ENCODE assay signal across 20 mouse cellular contexts in genomic region chr9:111188731-111189130, GRCm38 (mm10).
DNase-seq lines count a peak whose midpoint lies in the region; ATAC-seq and TF ChIP-seq lines count a peak whose summit lies in the region.
"Had no signal": no experiment of that assay in that cellular context is flagged by ENCODE, and none has a peak within 500 bp of the region (broad histone marks: within the 10 kb centered on the region; RNA-seq: fewer than 3 reads in every experiment).

No protein-coding gene starts in this region.

- no peak for TF ChIP-seq CTCF in heart, adult 2 months (IDR thresholded peaks at IDR 0.05)

- no peak for DNase-seq in heart, adult 2 months
- DNase-seq in heart, postnatal 14 days: no peak
- DNase-seq in lung, postnatal 10 days: peak; percentile 51
- DNase-seq in lung, postnatal 25 days (ENCODE audit: low spot score): no peak
- DNase-seq in MN1 (ENCODE audit: low spot score): no peak
- DNase-seq: B cell, adult 2 months; cerebellum, adult 2 months; cerebellum, postnatal 25 days; gastrocnemius, postnatal 36 days; liver, embryonic 13.5 days had no signal

- no peak for TF ChIP-seq EP300 in heart, adult 2 months (IDR thresholded peaks at IDR 0.05; ENCODE audit: insufficient read depth, low read depth, low read length)

- H3K4me3 ChIP-seq in heart, adult 2 months: no peak overlapping the region
- H3K4me3 ChIP-seq in kidney, embryonic 16.5 days (ENCODE audit: low read length): no peak overlapping the region
- H3K4me3 ChIP-seq in kidney, embryonic 15.5 days (replicated peaks): no peak overlapping the region
- H3K4me3 ChIP-seq: embryonic facial prominence, embryonic 12.5 days; hindbrain, embryonic 12.5 days; left cerebral cortex, adult 2 months; liver, embryonic 13.5 days; lung, embryonic 15.5 days had no signal

- no peak for ATAC-seq in kidney, embryonic 16.5 days (ENCODE audit: low FRiP score, low TSS enrichment)
- no peak for ATAC-seq in kidney, embryonic 15.5 days (replicated peaks; ENCODE audit: low FRiP score)
- ATAC-seq: intestine, postnatal 0 days had no signal

- intact Hi-C loops in heart, adult 2 months (cut with DNase I): no loop called here
- intact Hi-C loops in heart, postnatal 14 days (cut with DNase I): no loop called here

- no peaks in the 10 kb centered on the region for H3K9me3 ChIP-seq in kidney, embryonic 16.5 days (ENCODE audit: low read length)
- H3K9me3 ChIP-seq in kidney, embryonic 15.5 days (replicated peaks): no peaks in the 10 kb centered on the region
- H3K9me3 ChIP-seq: embryonic facial prominence, embryonic 12.5 days; G1E; hindbrain, embryonic 12.5 days; liver, embryonic 13.5 days; lung, embryonic 15.5 days had no signal

- 45% methylated on average over 7 of the region's 7 CpGs for WGBS in heart, adult 2 months
- WGBS in kidney, embryonic 16.5 days: 65% methylated on average over 7 of the region's 7 CpGs
- 69% methylated on average over 7 of the region's 7 CpGs for WGBS in kidney, embryonic 15.5 days

- H3K4me2 ChIP-seq in kidney, embryonic 16.5 days (replicated peaks; ENCODE audit: low read depth, low read length): no peak overlapping the region
- no peak overlapping the region for H3K4me2 ChIP-seq in kidney, embryonic 15.5 days
- H3K4me2 ChIP-seq: embryonic facial prominence, embryonic 12.5 days; hindbrain, embryonic 12.5 days; liver, embryonic 13.5 days; lung, embryonic 15.5 days; midbrain, embryonic 11.5 days had no signal

- H3K9ac ChIP-seq in heart, adult 2 months (ENCODE audit: low read depth, low read length): no peak overlapping the region
- H3K9ac ChIP-seq in kidney, embryonic 16.5 days (replicated peaks; ENCODE audit: low read length): no peak overlapping the region
- no peak overlapping the region for H3K9ac ChIP-seq in kidney, embryonic 15.5 days
- H3K9ac ChIP-seq: embryonic facial prominence, embryonic 12.5 days; hindbrain, embryonic 12.5 days; liver, embryonic 13.5 days; lung, embryonic 15.5 days had no signal

- no peaks in the 10 kb centered on the region for H3K27me3 ChIP-seq in heart, adult 2 months (ENCODE audit: control insufficient read depth, insufficient read depth, low read length)
- H3K27me3 ChIP-seq in kidney, embryonic 16.5 days (ENCODE audit: insufficient read depth, low read length): no peaks in the 10 kb centered on the region
- H3K27me3 ChIP-seq in kidney, embryonic 15.5 days: no peaks in the 10 kb centered on the region
- H3K27me3 ChIP-seq: CH12.LX; embryonic facial prominence, embryonic 12.5 days; hindbrain, embryonic 12.5 days; liver, embryonic 13.5 days; lung, embryonic 15.5 days had no signal

- H3K4me1 ChIP-seq in heart, adult 2 months (ENCODE audit: control insufficient read depth, insufficient read depth, low read length): no peaks in the 10 kb centered on the region
- H3K4me1 ChIP-seq in kidney, embryonic 16.5 days (ENCODE audit: insufficient read depth, low read length): no peaks in the 10 kb centered on the region
- no peaks in the 10 kb centered on the region for H3K4me1 ChIP-seq in kidney, embryonic 15.5 days
- H3K4me1 ChIP-seq: embryonic facial prominence, embryonic 12.5 days; liver, embryonic 13.5 days; lung, embryonic 15.5 days had no signal

- peak overlapping the region; percentile 21; the same call in 1 of the 2 replicates for H3K27ac ChIP-seq in heart, adult 2 months
- peak overlapping the region; percentile 15; the same call in 1 of the 2 replicates for H3K27ac ChIP-seq in kidney, embryonic 16.5 days (ENCODE audit: low read length)
- no peak overlapping the region for H3K27ac ChIP-seq in kidney, embryonic 15.5 days
- H3K27ac ChIP-seq: embryonic facial prominence, embryonic 12.5 days; hindbrain, embryonic 12.5 days; left cerebral cortex, adult 2 months; liver, embryonic 13.5 days; lung, embryonic 15.5 days had no signal

- no peak for TF ChIP-seq POLR2A in heart, adult 2 months (IDR thresholded peaks at IDR 0.05; ENCODE audit: insufficient read depth, low read depth, low read length)

- H3K79me2 ChIP-seq in heart, adult 2 months (replicated peaks; ENCODE audit: control insufficient read depth, insufficient read depth, low read length): no peaks in the 10 kb centered on the region; the same call in 1 of the 2 replicates

- 0 out of 2 replicates have a peak, but pooled peaks cover 4% of the 10 kb centered on the region for H3K36me3 ChIP-seq in heart, adult 2 months (ENCODE audit: control insufficient read depth, insufficient read depth, low read length)
- peaks cover 18% of the 10 kb centered on the region for H3K36me3 ChIP-seq in kidney, embryonic 16.5 days (ENCODE audit: insufficient read depth, low read length)
- H3K36me3 ChIP-seq in kidney, embryonic 15.5 days: peaks cover 28% of the 10 kb centered on the region
